Mouse (Mus musculus) heart, postnatal 0 days (tissue): Measurements from ENCODE around the gene Gm49416. TPM values are rescaled to one million over a fixed set of nuclear protein-coding genes. Genes with fewer than 3 reads are reported as not detected.

Experiments used
- ATAC-seq: fragments of 200-750 bp; cut with Nextera tagmentation; 2 replicates; pipeline ENCODE4 v1.8.0; 2017; ENCODE audit warnings: low read depth, moderate number of reproducible peaks, moderate library complexity; ENCODE audit not compliant: insufficient read depth
- DNase-seq: peaks from one replicate; pipeline ENCODE4 v3.0.0-alpha.2; 2016; ENCODE audit warnings: low spot score
- H3K27ac ChIP-seq: fragments of 300-500 bp; sonication (generic); 2 replicates; pipeline ENCODE4 v1.5.1; 2014; ENCODE audit warnings: low read depth, mild to moderate bottlenecking
- H3K27me3 ChIP-seq: fragments of 300-500 bp; sonication (generic); 2 replicates; pipeline ENCODE4 v1.6.1; 2014; ENCODE audit warnings: low read length, mixed read lengths; ENCODE audit not compliant: control insufficient read depth, insufficient read depth
- H3K36me3 ChIP-seq: fragments of 300-500 bp; sonication (generic); replicated peaks from 2 replicates; pipeline ENCODE4 v1.6.1; 2014; ENCODE audit warnings: low read length, mixed read lengths; ENCODE audit not compliant: control insufficient read depth, insufficient read depth
- H3K4me1 ChIP-seq: fragments of 300-500 bp; sonication (generic); 2 replicates; pipeline ENCODE4 v1.6.1; 2014; ENCODE audit warnings: antibody characterized with exemption; ENCODE audit not compliant: control insufficient read depth, insufficient read depth
- H3K4me2 ChIP-seq: fragments of 300-500 bp; sonication (generic); 2 replicates; pipeline ENCODE4 v1.6.1; 2014; ENCODE audit warnings: low read depth, mild to moderate bottlenecking, low read length, moderate library complexity
- H3K4me3 ChIP-seq: fragments of 300-500 bp; sonication (generic); 2 replicates; pipeline ENCODE4 v1.5.1; 2014; ENCODE audit warnings: low read depth, low read length
- H3K9ac ChIP-seq: fragments of 300-500 bp; sonication (generic); replicated peaks from 2 replicates; pipeline ENCODE4 v1.6.1; 2014; ENCODE audit warnings: low read depth, low read length, mixed read lengths
- H3K9me3 ChIP-seq: fragments of 300-500 bp; sonication (generic); replicated peaks from 2 replicates; pipeline ENCODE4 v1.6.1; 2016; ENCODE audit warnings: low read length; ENCODE audit not compliant: control insufficient read depth
- CTCF ChIP-seq: IDR thresholded peaks from 2 replicates; pipeline ENCODE4 v1.5.1; 2016; ENCODE audit warnings: antibody characterized with exemption, control low read depth, low read depth
- EP300 ChIP-seq: IDR thresholded peaks from 2 replicates; pipeline ENCODE4 v1.6.1; 2016; ENCODE audit warnings: antibody characterized with exemption, low read depth
- WGBS: fragments of 180-500 bp; shearing (Covaris S2); extraction: QIAGEN DNeasy Blood & Tissue Kit; methylation state at CpG from one replicate; pipeline ENCODE4 v1.1.7; 2014; 5-methylcytosine and 5-hydroxymethylcytosine counted together
- polyA plus RNA-seq: library from polyadenylated mRNA; unstranded; fragments of >200 nt; fragmentation: Nextera tagmentation; extraction: Ambion mirVana; gene quantifications from 2 replicates; pipeline ENCODE4 v1.2.1, GENCODE M21; 2015
- total RNA-seq: library from RNA; depleted of rRNA; stranded (reverse); fragments of >200 nt; gene quantifications from 2 replicates; pipeline ENCODE4 v1.2.3, GENCODE M21; 2014; ENCODE audit warnings: low replicate concordance

Gene Gm49416
- total and polyA plus RNA-seq, 2 experiments from 2014 or later, result not detected

GRCm38 (mm10) chr19:8919684-8920072, 31.0 kb downstream of the Gm49416 start:
- peak overlapping the region; percentile 81; the same call in 1 of the 2 replicates for H3K9ac ChIP-seq
- no peak for ATAC-seq
- 54% methylated on average over 6 of the region's 6 CpGs for WGBS

GRCm38 (mm10) chr19:8920073-8920736, 31.5 kb downstream of the Gm49416 start, which contains the start of gene B3gat3:
B3gat3 (plus strand) TSS chr19:8920374.
- 2% methylated on average over 49 of the region's 50 CpGs for WGBS
- H3K9ac ChIP-seq, result peak within 1 kb of the TSS; percentile 81
- peak within 1 kb of the TSS; percentile 87 for H3K27ac ChIP-seq
- peak within 1 kb of the TSS; percentile 90 for H3K4me2 ChIP-seq
- H3K4me1 ChIP-seq, result peaks cover 15% of the 10 kb centered on the region
- H3K4me3 ChIP-seq, result peak within 1 kb of the TSS; percentile 75
- no peaks in the 10 kb centered on the region for H3K9me3 ChIP-seq
- no peaks in the 10 kb centered on the region for H3K27me3 ChIP-seq
- TF ChIP-seq EP300, result no peak
- no peak for TF ChIP-seq CTCF
- ATAC-seq (peak; percentile 97), DNase-seq (peak; percentile 92)
- peaks cover 30% of the 10 kb centered on the region for H3K36me3 ChIP-seq

More at GRCm38 (mm10) chr19:8919684-8920072, 31.0 kb downstream of the Gm49416 start:
- peak overlapping the region; percentile 90 for H3K4me2 ChIP-seq
- peak overlapping the region; percentile 75 for H3K4me3 ChIP-seq
- H3K36me3 ChIP-seq, result peaks cover 36% of the 10 kb centered on the region
- no peak for DNase-seq
- TF ChIP-seq CTCF (no peak), EP300 (no peak)
- H3K27me3 ChIP-seq, result no peaks in the 10 kb centered on the region
- peak overlapping the region; percentile 87 for H3K27ac ChIP-seq
- peaks cover 15% of the 10 kb centered on the region for H3K4me1 ChIP-seq
- no peaks in the 10 kb centered on the region for H3K9me3 ChIP-seq

GRCm38 (mm10) chr19:8920836-8921291, 32.1 kb downstream of the Gm49416 start:
- H3K4me2 ChIP-seq, result peak overlapping the region; percentile 90
- peak; percentile 55 for DNase-seq
- peak overlapping the region; percentile 75 for H3K4me3 ChIP-seq
- TF ChIP-seq EP300, result no peak
- no peak for TF ChIP-seq CTCF
- peaks cover 15% of the 10 kb centered on the region for H3K4me1 ChIP-seq
- H3K36me3 ChIP-seq, result peaks cover 28% of the 10 kb centered on the region
- 3% methylated on average over 6 of the region's 6 CpGs for WGBS
- peak overlapping the region; percentile 81 for H3K9ac ChIP-seq
- no peak for ATAC-seq
- H3K27me3 ChIP-seq, result no peaks in the 10 kb centered on the region
- H3K27ac ChIP-seq, result peak overlapping the region; percentile 87
- no peaks in the 10 kb centered on the region for H3K9me3 ChIP-seq

GRCm38 (mm10) chr19:8921741-8922140, 33.0 kb downstream of the Gm49416 start:
- TF ChIP-seq EP300 (no peak), CTCF (no peak)
- ATAC-seq, result no peak
- H3K4me2 ChIP-seq, result peak overlapping the region; percentile 90; the same call in 1 of the 2 replicates
- H3K36me3 ChIP-seq, result peaks cover 28% of the 10 kb centered on the region
- 70% methylated on average over 9 of the region's 9 CpGs for WGBS
- no peak overlapping the region for H3K27ac ChIP-seq
- no peak for DNase-seq
- no peak overlapping the region for H3K4me3 ChIP-seq
- no peaks in the 10 kb centered on the region for H3K9me3 ChIP-seq
- H3K27me3 ChIP-seq, result no peaks in the 10 kb centered on the region
- peaks cover 15% of the 10 kb centered on the region for H3K4me1 ChIP-seq
- 0 out of 2 replicates have a peak overlapping the region, but pooled peaks have one; percentile 81 for H3K9ac ChIP-seq

- Histone ChIP-seq H3K9ac (no peak overlapping the region), H3K4me1 (peaks cover 10% of the 10 kb centered on the region; the same call in 1 of the 2 replicates), H3K9me3 (no peaks in the 10 kb centered on the region), H3K4me2 (no peak overlapping the region), H3K4me3 (no peak overlapping the region), H3K27me3 (no peaks in the 10 kb centered on the region), H3K36me3 (peaks cover 40% of the 10 kb centered on the region), H3K27ac (no peak overlapping the region)
- WGBS, result 78% methylated on average over 2 of the region's 2 CpGs
- DNase-seq (no peak), ATAC-seq (no peak)
- TF ChIP-seq CTCF (no peak), EP300 (no peak)
These were observed 38.0 kb downstream of the Gm49416 start for GRCm38 (mm10) chr19:8926766-8927165.
